Mouse (Mus musculus): ENCODE results near the gene Foxred2.

- no peak for TF ChIP-seq CTCF (IDR thresholded peaks at IDR 0.05)
- TF ChIP-seq POLR2A (IDR thresholded peaks at IDR 0.05; ENCODE audit: insufficient read depth, low read depth, low read length): no peak
- no peak for TF ChIP-seq EP300 (IDR thresholded peaks at IDR 0.05; ENCODE audit: insufficient read depth, low read depth, low read length)
These were observed 43.9 kb downstream of the Foxred2 start for GRCm38 (mm10) chr15:77912585-77912984.
